Mouse (Mus musculus) embryonic facial prominence, embryonic 14.5 days (tissue): Measurements from ENCODE around the gene 2610301B20Rik. TPM values are rescaled to one million over a fixed set of nuclear protein-coding genes. Genes with fewer than 3 reads are reported as not detected.

Experiments used
- ATAC-seq: fragments of 200-750 bp; cut with Nextera tagmentation; 2 replicates; pipeline ENCODE4 v1.8.0; 2017; ENCODE audit warnings: low read depth, moderate number of reproducible peaks, moderate TSS enrichment
- DNase-seq: peaks from one replicate; pipeline ENCODE4 v3.0.0-alpha.2; 2015; ENCODE audit warnings: low spot score
- H3K27ac ChIP-seq: fragments of 300-500 bp; sonication (generic); replicated peaks from 2 replicates; pipeline ENCODE4 v1.5.1; 2014; ENCODE audit warnings: low read depth, mild to moderate bottlenecking, low read length, moderate library complexity
- H3K27me3 ChIP-seq: fragments of 300-500 bp; sonication (generic); replicated peaks from 2 replicates; pipeline ENCODE4 v1.6.1; 2014; ENCODE audit warnings: low read length; ENCODE audit not compliant: control insufficient read depth, insufficient read depth
- H3K36me3 ChIP-seq: fragments of 300-500 bp; sonication (generic); 2 replicates; pipeline ENCODE4 v1.6.1; 2014; ENCODE audit warnings: low read length, mixed read lengths; ENCODE audit not compliant: control insufficient read depth, insufficient read depth
- H3K4me1 ChIP-seq: fragments of 300-500 bp; sonication (generic); 2 replicates; pipeline ENCODE4 v1.6.1; 2014; ENCODE audit warnings: antibody characterized with exemption, low read length; ENCODE audit not compliant: control insufficient read depth, insufficient read depth
- H3K4me2 ChIP-seq: fragments of 300-500 bp; sonication (generic); 2 replicates; pipeline ENCODE4 v1.6.1; 2014; ENCODE audit warnings: low read depth, mild to moderate bottlenecking, low read length, moderate library complexity, mixed read lengths
- H3K4me3 ChIP-seq: fragments of 300-500 bp; sonication (generic); 2 replicates; pipeline ENCODE4 v1.5.1; 2014; ENCODE audit warnings: low read depth, mild to moderate bottlenecking, low read length
- H3K9ac ChIP-seq: fragments of 300-500 bp; sonication (generic); 2 replicates; pipeline ENCODE4 v1.6.1; 2014; ENCODE audit warnings: low read depth, mild to moderate bottlenecking, low read length, moderate library complexity, mixed read lengths
- H3K9me3 ChIP-seq: fragments of 300-500 bp; sonication (generic); 2 replicates; pipeline ENCODE4 v1.6.1; 2016; ENCODE audit warnings: low read length; ENCODE audit not compliant: control insufficient read depth
- WGBS: fragments of 180-500 bp; shearing (Covaris S2); extraction: QIAGEN DNeasy Blood & Tissue Kit; methylation state at CpG from one replicate; pipeline ENCODE4 v1.1.7; 2014; 5-methylcytosine and 5-hydroxymethylcytosine counted together
- polyA plus RNA-seq: library from polyadenylated mRNA; unstranded; fragments of >200 nt; fragmentation: Nextera tagmentation; extraction: Ambion mirVana; gene quantifications from 2 replicates; pipeline ENCODE4 v1.2.1, GENCODE M21; 2014

2610301B20Rik gene
- polyA plus RNA-seq, 1 experiment from 2014 or later, result 36.2 TPM

DNA sequence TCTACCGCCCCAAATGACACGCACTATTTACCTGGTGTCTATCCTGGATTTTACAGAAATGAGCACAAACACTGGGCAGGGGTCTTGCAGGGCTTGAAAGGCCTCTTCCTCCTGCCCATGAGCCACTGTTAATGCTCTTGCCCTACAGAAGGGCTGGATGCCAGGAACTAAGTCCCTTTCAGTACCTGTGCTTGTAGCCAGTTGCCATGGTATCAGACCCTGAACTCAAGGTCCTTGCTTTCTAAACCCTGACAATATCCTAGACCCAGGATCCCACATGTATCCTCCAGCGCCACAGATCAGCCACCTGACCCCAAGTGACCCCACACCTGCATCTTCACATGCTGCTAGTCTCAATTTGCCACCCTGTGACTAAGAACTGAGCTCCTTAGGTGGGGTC lies 39.1 kb downstream of the 2610301B20Rik start:
- ATAC-seq, result no peak
- Histone ChIP-seq H3K4me1 (no peaks in the 10 kb centered on the region), H3K27ac (no peak overlapping the region), H3K4me2 (no peak overlapping the region), H3K4me3 (no peak overlapping the region), H3K36me3 (no peaks in the 10 kb centered on the region), H3K9ac (no peak overlapping the region), H3K27me3 (no peaks in the 10 kb centered on the region), H3K9me3 (no peaks in the 10 kb centered on the region)
- 82% methylated on average over 3 of the region's 3 CpGs for WGBS
- no peak for DNase-seq

DNA sequence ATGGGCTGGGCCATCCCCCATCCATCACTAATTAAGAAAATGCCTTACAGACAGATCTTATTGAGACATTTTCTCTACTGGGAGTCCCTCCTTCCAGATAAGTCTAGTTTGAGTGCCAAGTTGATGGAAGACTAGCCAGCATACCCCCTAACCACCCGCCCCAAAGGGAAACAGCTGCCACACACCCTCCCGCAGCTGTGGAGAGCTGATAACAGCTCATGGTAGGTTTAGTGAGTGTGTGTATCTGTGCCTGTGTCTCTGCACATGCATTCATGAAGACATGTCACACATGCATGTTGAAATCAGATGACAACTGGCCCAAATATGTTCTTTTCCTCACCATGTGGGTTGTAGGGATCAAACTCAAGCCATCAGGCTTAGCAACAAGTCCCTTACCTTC lies 40.5 kb downstream of the 2610301B20Rik start:
- Histone ChIP-seq H3K9ac (no peak overlapping the region), H3K4me2 (no peak overlapping the region), H3K9me3 (no peaks in the 10 kb centered on the region), H3K4me1 (no peaks in the 10 kb centered on the region), H3K27me3 (no peaks in the 10 kb centered on the region), H3K4me3 (no peak overlapping the region), H3K27ac (no peak overlapping the region), H3K36me3 (no peaks in the 10 kb centered on the region)
- WGBS, result 59% methylated on average over 2 of the region's 2 CpGs
- DNase-seq (peak; percentile 20), ATAC-seq (no peak)

DNA sequence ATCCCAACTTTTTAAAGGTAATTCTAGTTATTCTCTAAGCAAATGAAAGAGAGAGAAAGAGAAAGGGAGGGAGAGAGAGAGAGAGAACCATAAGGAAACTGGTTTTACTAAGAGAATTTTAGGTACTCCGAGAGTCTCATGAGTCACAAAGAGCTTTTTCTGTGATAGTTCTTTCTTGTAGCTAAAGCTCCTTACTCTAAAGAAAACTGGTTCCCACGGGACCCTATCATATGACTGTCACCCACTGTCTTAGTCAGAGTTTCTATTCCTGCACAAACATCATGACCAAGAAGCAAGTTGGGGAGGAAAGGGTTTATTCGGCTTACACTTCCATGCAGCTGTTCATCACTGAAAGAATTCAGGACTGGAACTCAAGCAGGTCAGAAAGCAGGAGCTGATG lies 41.0 kb downstream of the 2610301B20Rik start:
- no peak overlapping the region for H3K4me3 ChIP-seq
- no peak for ATAC-seq

DNA sequence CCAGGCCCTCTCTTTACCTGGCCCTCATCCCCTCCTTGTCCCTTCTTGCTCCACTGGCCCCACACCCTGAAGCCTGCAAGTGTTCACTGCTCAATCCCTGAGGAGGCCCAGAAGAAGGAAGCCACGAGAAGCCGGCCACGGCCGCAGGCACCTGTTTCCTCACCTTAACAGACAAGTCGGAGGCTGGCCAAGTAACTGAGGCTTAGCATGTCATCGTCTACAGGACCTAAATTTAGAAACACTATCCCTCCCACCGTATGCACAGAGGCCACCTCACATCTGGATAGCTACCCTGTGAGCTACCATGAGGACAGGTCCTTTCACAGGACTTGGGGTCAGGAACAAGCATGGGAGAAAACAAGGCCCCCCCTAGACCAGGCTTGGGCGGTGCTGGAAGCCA lies 44.1 kb downstream of the 2610301B20Rik start:
- 71% methylated on average over 8 of the region's 8 CpGs for WGBS
- no peaks in the 10 kb centered on the region for H3K36me3 ChIP-seq
- H3K27me3 ChIP-seq, result no peaks in the 10 kb centered on the region
- DNase-seq (no peak), ATAC-seq (no peak)
- no peak overlapping the region for H3K4me3 ChIP-seq
- no peak overlapping the region for H3K27ac ChIP-seq
- H3K4me2 ChIP-seq, result no peak overlapping the region
- no peaks in the 10 kb centered on the region for H3K4me1 ChIP-seq
- no peak overlapping the region for H3K9ac ChIP-seq
- H3K9me3 ChIP-seq, result no peaks in the 10 kb centered on the region

More for the DNA sequence above, 41.0 kb downstream of the 2610301B20Rik start:
- DNase-seq, result no peak
- no peaks in the 10 kb centered on the region for H3K36me3 ChIP-seq
- H3K9ac ChIP-seq, result no peak overlapping the region
- H3K27ac ChIP-seq, result no peak overlapping the region
- 75% methylated on average over 3 of the region's 3 CpGs for WGBS
- no peaks in the 10 kb centered on the region for H3K4me1 ChIP-seq
- H3K9me3 ChIP-seq, result no peaks in the 10 kb centered on the region
- no peaks in the 10 kb centered on the region for H3K27me3 ChIP-seq
- no peak overlapping the region for H3K4me2 ChIP-seq

DNA sequence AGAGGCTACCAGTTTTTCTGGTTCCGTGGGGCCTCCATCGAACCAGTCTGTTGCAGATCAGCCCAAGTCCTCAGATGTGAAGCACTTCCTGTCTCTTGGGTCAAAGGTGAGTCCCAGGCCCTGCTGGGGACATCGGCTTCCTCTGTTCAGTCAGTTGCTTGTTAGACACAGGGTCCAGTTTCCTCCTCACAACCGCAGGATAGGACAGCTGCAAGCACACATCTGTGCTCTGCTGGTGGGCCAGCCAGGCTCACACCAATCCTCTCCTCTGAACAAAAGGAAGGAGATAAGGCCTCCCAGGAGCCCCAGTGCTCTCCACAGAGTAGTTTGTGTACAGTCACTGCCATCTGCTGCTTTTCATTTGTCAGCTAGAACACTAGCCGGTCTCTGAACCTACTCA lies 44.8 kb downstream of the 2610301B20Rik start:
- Histone ChIP-seq H3K27me3 (no peaks in the 10 kb centered on the region), H3K9me3 (no peaks in the 10 kb centered on the region), H3K4me1 (no peaks in the 10 kb centered on the region), H3K36me3 (no peaks in the 10 kb centered on the region), H3K27ac (no peak overlapping the region), H3K9ac (no peak overlapping the region), H3K4me3 (no peak overlapping the region), H3K4me2 (no peak overlapping the region)
- peak; percentile 29 for DNase-seq
- WGBS, result 44% methylated on average over 5 of the region's 5 CpGs
- 0 out of 2 replicates have a peak, but pooled peaks have one; percentile 41 for ATAC-seq

DNA sequence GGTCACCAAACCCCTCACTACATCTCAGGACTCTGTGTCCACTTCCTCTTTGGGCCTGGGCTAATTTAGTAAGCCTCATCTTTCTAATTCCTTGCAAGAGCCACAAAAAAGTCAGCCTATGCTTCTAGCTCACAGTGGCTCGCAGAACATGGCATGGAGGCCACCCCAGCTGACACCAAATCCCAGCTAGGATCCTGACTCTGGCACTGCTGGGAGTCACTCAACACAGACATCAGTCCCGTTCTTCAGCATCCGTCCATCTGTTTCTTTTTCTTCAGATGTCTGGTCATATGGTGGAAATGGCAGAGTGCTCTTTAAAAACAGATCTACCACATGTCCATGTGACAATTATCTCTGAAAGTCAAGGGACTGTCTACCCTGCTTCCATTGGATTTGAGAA lies 45.2 kb downstream of the 2610301B20Rik start:
- Histone ChIP-seq H3K36me3 (no peaks in the 10 kb centered on the region), H3K4me2 (no peak overlapping the region), H3K9ac (no peak overlapping the region), H3K27me3 (no peaks in the 10 kb centered on the region), H3K4me1 (no peaks in the 10 kb centered on the region), H3K9me3 (no peaks in the 10 kb centered on the region), H3K27ac (no peak overlapping the region), H3K4me3 (no peak overlapping the region)
- DNase-seq (no peak), ATAC-seq (no peak)
- WGBS, result 74% methylated on average over 3 of the region's 3 CpGs

DNA sequence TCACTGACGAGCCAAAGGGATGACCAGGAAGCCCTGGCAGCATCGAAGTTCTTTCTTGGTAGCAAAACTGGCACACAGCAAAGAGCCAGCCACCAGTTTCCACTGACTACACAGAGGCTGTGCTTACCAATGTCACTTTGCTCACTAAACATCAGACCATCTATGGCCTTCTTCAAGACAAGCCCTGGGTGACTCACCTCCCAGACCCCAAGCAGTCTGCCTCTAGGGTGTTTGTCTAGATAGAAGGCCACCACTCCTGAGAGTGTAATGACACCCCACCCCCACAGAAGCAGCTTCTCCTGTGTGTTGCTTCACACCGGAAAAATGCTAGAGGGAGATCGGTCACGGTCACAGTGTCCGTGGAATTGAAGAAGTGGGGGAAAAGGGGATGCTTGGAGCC lies 45.7 kb downstream of the 2610301B20Rik start:
- WGBS, result 87% methylated on average over 6 of the region's 6 CpGs
- H3K9me3 ChIP-seq, result no peaks in the 10 kb centered on the region
- ATAC-seq, result no peak

DNA sequence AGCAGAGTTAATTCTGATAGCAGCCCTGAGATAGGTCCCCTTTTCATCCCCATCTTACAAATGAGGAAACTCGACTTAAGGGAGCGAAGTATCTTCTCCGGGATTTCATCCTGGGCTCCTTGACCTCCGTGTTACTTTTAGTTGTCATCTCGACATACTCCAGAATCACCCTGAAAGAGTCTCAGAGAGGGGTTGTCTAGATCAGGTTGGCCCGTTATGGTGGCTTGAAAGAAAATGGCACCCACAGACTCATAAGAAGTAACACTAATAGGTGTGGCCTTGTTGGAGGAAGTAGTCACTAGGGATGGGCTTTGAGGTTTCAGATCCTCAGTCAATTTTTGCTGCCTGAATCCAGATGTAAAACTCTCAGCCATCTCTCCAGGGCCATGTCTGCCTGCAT lies 46.3 kb downstream of the 2610301B20Rik start:
- DNase-seq (no peak), ATAC-seq (no peak)
- H3K27ac ChIP-seq, result no peak overlapping the region
- no peak overlapping the region for H3K9ac ChIP-seq
- no peaks in the 10 kb centered on the region for H3K36me3 ChIP-seq
- no peak overlapping the region for H3K4me3 ChIP-seq
- H3K9me3 ChIP-seq, result no peaks in the 10 kb centered on the region
- H3K4me1 ChIP-seq, result no peaks in the 10 kb centered on the region
- no peaks in the 10 kb centered on the region for H3K27me3 ChIP-seq
- 92% methylated on average over 6 of the region's 6 CpGs for WGBS
- H3K4me2 ChIP-seq, result no peak overlapping the region

More for the DNA sequence above, 45.7 kb downstream of the 2610301B20Rik start:
- H3K27me3 ChIP-seq, result no peaks in the 10 kb centered on the region
- H3K27ac ChIP-seq, result no peak overlapping the region
- DNase-seq, result no peak
- no peak overlapping the region for H3K4me3 ChIP-seq
- H3K36me3 ChIP-seq, result no peaks in the 10 kb centered on the region
- no peak overlapping the region for H3K4me2 ChIP-seq
- H3K4me1 ChIP-seq, result no peaks in the 10 kb centered on the region
- H3K9ac ChIP-seq, result no peak overlapping the region

DNA sequence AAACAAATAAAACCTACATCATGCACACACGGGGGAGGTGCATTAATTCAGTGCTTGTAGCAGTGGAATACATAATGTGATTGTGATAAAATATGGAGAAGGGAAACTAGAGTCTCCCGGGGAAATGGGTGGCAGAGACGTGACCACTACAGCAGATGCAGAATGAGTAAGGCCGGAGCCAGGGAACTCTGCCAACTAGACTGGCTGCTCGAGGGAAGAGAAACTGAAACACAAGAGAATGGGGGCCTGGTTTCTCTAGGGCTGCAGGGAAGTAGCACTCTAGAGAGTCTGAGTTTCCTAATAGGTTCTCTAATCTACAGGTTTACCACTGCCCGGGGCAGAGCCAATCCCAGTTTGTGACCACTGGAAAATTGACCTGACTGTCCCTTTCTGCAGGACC lies 48.9 kb downstream of the 2610301B20Rik start:
- ATAC-seq, result no peak

More for the DNA sequence above, 48.9 kb downstream of the 2610301B20Rik start:
- Histone ChIP-seq H3K9ac (no peak overlapping the region), H3K9me3 (no peaks in the 10 kb centered on the region), H3K27ac (no peak overlapping the region), H3K4me2 (no peak overlapping the region), H3K36me3 (no peaks in the 10 kb centered on the region), H3K27me3 (no peaks in the 10 kb centered on the region), H3K4me3 (no peak overlapping the region), H3K4me1 (no peaks in the 10 kb centered on the region)
- DNase-seq, result peak; percentile 54
- WGBS, result 52% methylated on average over 6 of the region's 6 CpGs
